Mouse (Mus musculus) liver, embryonic 14.5 days (tissue): ENCODE results near the gene Msl2. TPM values are rescaled to one million over a fixed set of nuclear protein-coding genes. Genes with fewer than 3 reads are reported as not detected.
A peak's percentile ranks its signal among the peaks of the same experiment; 100 is the strongest.

Source experiments
- ATAC-seq: fragments of 200-750 bp; cut with Nextera tagmentation; 2 replicates; pipeline ENCODE4 v1.8.0; 2017; ENCODE audit warnings: moderate number of reproducible peaks, mild to moderate bottlenecking, moderate library complexity; ENCODE audit not compliant: insufficient read depth
- DNase-seq, 3 experiments: peaks; one replicate each; pipeline ENCODE4 v3.0.0-alpha.2; 2012 to 2013; ENCODE audit warnings: low read depth in 3 of 3, low spot score in 3 of 3
- H3K27ac ChIP-seq: fragments of 300-500 bp; sonication (generic); 2 replicates; pipeline ENCODE4 v1.5.1; 2014; ENCODE audit warnings: moderate library complexity, mild to moderate bottlenecking, control low read depth, inconsistent platforms
- H3K27me3 ChIP-seq: fragments of 300-500 bp; sonication (generic); 2 replicates; pipeline ENCODE4 v1.6.1; 2014; ENCODE audit warnings: mild to moderate bottlenecking, low read length, moderate library complexity; ENCODE audit not compliant: control insufficient read depth, insufficient read depth
- H3K36me3 ChIP-seq: fragments of 300-500 bp; sonication (generic); replicated peaks from 2 replicates; pipeline ENCODE4 v1.6.1; 2014; ENCODE audit warnings: low read depth; ENCODE audit not compliant: control insufficient read depth, insufficient read depth
- H3K4me1 ChIP-seq, 2 experiments: fragments of 200-500 bp in 1 of 2; fragments of 300-500 bp in 1 of 2; sonication (generic) in 1 of 2; replicated peaks; 2 replicates each; pipeline ENCODE4 v1.6.1; 2012 to 2014; ENCODE audit warnings: antibody characterized with exemption in 1 of 2, inconsistent platforms in 1 of 2, low read length in 1 of 2; ENCODE audit not compliant: control insufficient read depth in 2 of 2, insufficient read depth in 2 of 2
- H3K4me2 ChIP-seq: fragments of 300-500 bp; sonication (generic); 2 replicates; pipeline ENCODE4 v1.6.1; 2014; ENCODE audit warnings: low read depth, mild to moderate bottlenecking, control low read depth, moderate library complexity
- H3K4me3 ChIP-seq, 2 experiments: fragments of 200-500 bp in 1 of 2; fragments of 300-500 bp in 1 of 2; sonication (generic) in 1 of 2; 2 replicates each; pipeline ENCODE4 v1.5.1; 2012 to 2014; ENCODE audit warnings: low read depth in 2 of 2, low read length in 2 of 2, mild to moderate bottlenecking in 2 of 2, control low read depth in 1 of 2, inconsistent platforms in 1 of 2, moderate library complexity in 1 of 2; ENCODE audit not compliant: insufficient read depth in 1 of 2
- H3K9ac ChIP-seq: fragments of 300-500 bp; sonication (generic); replicated peaks from 2 replicates; pipeline ENCODE4 v1.6.1; 2014; ENCODE audit warnings: mild to moderate bottlenecking, control low read depth, moderate library complexity
- H3K9me3 ChIP-seq: fragments of 300-500 bp; sonication (generic); 2 replicates; pipeline ENCODE4 v1.6.1; 2016; ENCODE audit warnings: low read length, mixed read lengths; ENCODE audit not compliant: control insufficient read depth
- CTCF ChIP-seq: IDR thresholded peaks from 2 replicates; pipeline ENCODE4 v1.5.1; 2016; ENCODE audit warnings: antibody characterized with exemption, low read depth, control low read depth
- EP300 ChIP-seq: IDR thresholded peaks from 2 replicates; pipeline ENCODE4 v1.6.1; 2016; ENCODE audit warnings: antibody characterized with exemption, low read depth
- WGBS: fragments of 180-500 bp; shearing (Covaris S2); extraction: QIAGEN DNeasy Blood & Tissue Kit; methylation state at CpG from one replicate; pipeline ENCODE4 v1.1.7; 2014; ENCODE audit not compliant: insufficient replicate concordance; 5-methylcytosine and 5-hydroxymethylcytosine counted together
- polyA plus RNA-seq, 2 experiments: library from polyadenylated mRNA; depleted of rRNA in 1 of 2; stranded (reverse) in 1 of 2; unstranded in 1 of 2; fragments of >200 nt; fragmentation: Nextera tagmentation in 1 of 2; extraction: Ambion mirVana in 1 of 2; gene quantifications; 2 replicates each; pipeline versions ENCODE4 v1.2.1 to v1.2.3; 2012 to 2014

The Msl2 gene
- polyA plus RNA-seq, 2 experiments = 2.3 to 9.4 TPM

- DNase-seq (peak; percentile 60 to 66 (median 65)), ATAC-seq (peak; percentile 69)
- WGBS = 1% methylated on average over 62 of the region's 100 CpGs
- Histone ChIP-seq H3K4me1 (peaks cover 15 to 18% of the 10 kb centered on the region in 2 experiments), H3K27me3 (no peaks in the 10 kb centered on the region), H3K9me3 (no peaks in the 10 kb centered on the region), H3K36me3 (peaks cover 3% of the 10 kb centered on the region; the same call in 1 of the 2 replicates), H3K4me3 (peak overlapping the region; percentile 89 to 98), H3K4me2 (peak overlapping the region; percentile 95), H3K9ac (peak overlapping the region; percentile 89), H3K27ac (peak overlapping the region; percentile 79)
- no peak for TF ChIP-seq EP300
- TF ChIP-seq CTCF = no peak
These were observed 576 bp downstream of the Msl2 start for GRCm38 (mm10) chr9:101074332-101075021.

GRCm38 (mm10) chr9:101075091-101075581 is 1.2 kb downstream of the Msl2 start:
- under 1% methylated on average over 25 of the region's 25 CpGs for WGBS
- Histone ChIP-seq H3K27ac (peak overlapping the region; percentile 79), H3K9ac (peak overlapping the region; percentile 89), H3K4me1 (peaks cover 17 to 19% of the 10 kb centered on the region in 2 experiments), H3K4me3 (peak overlapping the region; percentile 89 to 98), H3K27me3 (no peaks in the 10 kb centered on the region), H3K36me3 (peaks cover 4% of the 10 kb centered on the region; the same call in 1 of the 2 replicates), H3K9me3 (no peaks in the 10 kb centered on the region), H3K4me2 (peak overlapping the region; percentile 95)
- DNase-seq (no peak), ATAC-seq (no peak)
- TF ChIP-seq EP300 (no peak), CTCF (no peak)

DNA sequence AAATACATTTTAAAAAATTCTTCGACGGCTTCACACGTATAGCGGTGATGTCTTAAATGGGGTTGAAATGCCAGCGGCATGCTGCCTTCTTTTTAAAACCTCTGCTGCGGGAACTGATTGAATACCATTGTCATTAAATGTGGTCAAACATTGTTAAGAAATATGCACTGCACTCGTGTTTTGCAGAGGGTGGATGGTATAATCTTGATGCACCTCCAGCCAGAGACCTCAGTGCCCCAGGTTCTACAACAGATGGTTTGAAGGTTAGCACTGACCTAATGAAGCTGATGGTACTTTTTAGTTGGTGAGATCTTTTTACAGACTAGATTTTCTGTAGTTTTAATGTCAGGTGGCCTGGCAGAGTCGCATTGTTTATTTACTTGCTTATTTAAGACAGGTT is 1.8 kb downstream of the Msl2 start:
- Histone ChIP-seq H3K27ac (no peak overlapping the region), H3K9me3 (no peaks in the 10 kb centered on the region), H3K4me1 (peaks cover 18 to 21% of the 10 kb centered on the region in 2 experiments), H3K4me3 (peak overlapping the region; percentile 89 to 98), H3K27me3 (no peaks in the 10 kb centered on the region), H3K36me3 (peaks cover 5% of the 10 kb centered on the region; the same call in 1 of the 2 replicates), H3K9ac (peak overlapping the region; percentile 89), H3K4me2 (peak overlapping the region; percentile 95)
- TF ChIP-seq CTCF (no peak), EP300 (no peak)
- under 1% methylated on average over 8 of the region's 8 CpGs for WGBS
- DNase-seq (no peak), ATAC-seq (no peak)

- Histone ChIP-seq H3K27ac (peak overlapping the region; percentile 45), H3K4me2 (peak overlapping the region; percentile 95), H3K27me3 (no peaks in the 10 kb centered on the region), H3K4me3 (peak overlapping the region; percentile 89 to 98), H3K9me3 (no peaks in the 10 kb centered on the region), H3K36me3 (peaks cover 5% of the 10 kb centered on the region; the same call in 1 of the 2 replicates), H3K9ac (peak overlapping the region; percentile 89), H3K4me1 (peaks cover 20 to 23% of the 10 kb centered on the region in 2 experiments)
- DNase-seq = no peak
- no peak for ATAC-seq
- no peak for TF ChIP-seq EP300
- no peak for TF ChIP-seq CTCF
- WGBS = 1% methylated on average over 18 of the region's 18 CpGs
These were observed 2.4 kb downstream of the Msl2 start for GRCm38 (mm10) chr9:101076095-101076875.

DNA sequence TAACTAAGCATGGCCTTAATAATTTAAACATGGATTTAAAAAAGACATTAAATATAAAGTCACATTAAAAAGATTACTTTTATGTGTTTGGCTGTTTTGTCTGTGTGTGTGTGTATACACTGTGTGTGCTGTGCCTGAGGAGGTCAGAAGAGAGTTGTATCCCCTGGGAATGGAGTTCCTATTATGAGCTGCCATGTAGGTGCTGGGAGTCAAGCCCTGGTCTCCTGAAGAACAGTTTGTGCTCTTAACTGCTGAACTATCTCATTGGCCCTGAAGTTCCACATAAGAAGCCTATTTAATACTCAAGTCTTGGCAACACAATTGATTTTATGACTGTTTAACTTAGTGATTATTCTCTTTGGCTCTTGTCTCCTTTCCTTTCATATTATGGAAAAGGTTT is 3.6 kb downstream of the Msl2 start:
- ATAC-seq (no peak), DNase-seq (no peak)
- no peaks in the 10 kb centered on the region for H3K27me3 ChIP-seq
- peak overlapping the region; percentile 89 to 98 for H3K4me3 ChIP-seq
- TF ChIP-seq CTCF (no peak), EP300 (no peak)
- H3K9ac ChIP-seq = peak overlapping the region; percentile 89
- H3K27ac ChIP-seq = no peak overlapping the region
- peak overlapping the region; percentile 95 for H3K4me2 ChIP-seq
- no peaks in the 10 kb centered on the region for H3K9me3 ChIP-seq
- H3K36me3 ChIP-seq = peaks cover 5% of the 10 kb centered on the region; the same call in 1 of the 2 replicates
- H3K4me1 ChIP-seq = peaks cover 21 to 24% of the 10 kb centered on the region in 2 experiments
